Mouse (Mus musculus): ENCODE measurements at regions not wholly inside any gene's neighbourhood (a gene's known extent, or its start where the extent isn't known, plus 50 kb on each side); places are given as distances from the start of the nearest gene placed in this dataset.

DNA sequence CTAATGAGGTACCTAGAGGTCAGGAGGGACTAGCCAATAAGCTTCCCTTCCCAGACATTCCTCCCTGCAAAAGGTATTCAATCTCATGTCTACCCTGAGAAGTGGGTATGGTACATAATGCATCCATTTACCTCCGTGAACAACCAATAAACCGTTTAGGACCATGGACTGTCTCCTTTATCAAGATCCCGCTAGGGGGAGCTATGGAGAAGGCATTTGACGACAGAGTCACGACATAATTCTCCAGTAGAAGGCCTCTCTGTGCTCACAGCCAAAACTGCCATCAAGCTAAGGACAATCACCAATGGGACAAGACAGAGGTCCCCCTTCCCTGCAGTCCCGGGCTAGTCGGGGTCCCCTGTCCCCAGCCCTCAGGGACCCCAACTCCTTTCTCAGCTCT lies 273.5 kb upstream of the Mon1b start:
- no peak for DNase-seq
- TF ChIP-seq POLR2A (IDR thresholded peaks at IDR 0.05; ENCODE audit: borderline replicate concordance, extremely low read depth, low read depth, low read length) (no peak), CTCF (IDR thresholded peaks at IDR 0.05; ENCODE audit: insufficient read depth, low read length) (no peak)
- 55% methylated on average over 7 of the region's 7 CpGs for WGBS
- Histone ChIP-seq H3K4me3 (replicated peaks; ENCODE audit: extremely low read depth, low read depth, low read length) (no peak overlapping the region), H3K4me1 (ENCODE audit: control insufficient read depth, insufficient read depth, low read length) (no peaks in the 10 kb centered on the region)

GRCm38 (mm10) chr8:113364181-113364580 lies 271.2 kb upstream of the Mon1b start:
- WGBS = 94% methylated on average over 13 of the region's 13 CpGs
- Histone ChIP-seq H3K4me3 (replicated peaks; ENCODE audit: extremely low read depth, low read depth, low read length) (no peak overlapping the region), H3K4me1 (ENCODE audit: control insufficient read depth, insufficient read depth, low read length) (no peaks in the 10 kb centered on the region)
- TF ChIP-seq POLR2A (IDR thresholded peaks at IDR 0.05; ENCODE audit: borderline replicate concordance, extremely low read depth, low read depth, low read length) (no peak), CTCF (IDR thresholded peaks at IDR 0.05; ENCODE audit: insufficient read depth, low read length) (no peak)
- no peak for DNase-seq

- Histone ChIP-seq H3K4me1 (ENCODE audit: control insufficient read depth, insufficient read depth, low read length) (no peaks in the 10 kb centered on the region), H3K4me3 (replicated peaks; ENCODE audit: extremely low read depth, low read depth, low read length) (no peak overlapping the region)
- TF ChIP-seq CTCF (IDR thresholded peaks at IDR 0.05; ENCODE audit: insufficient read depth, low read length) = no peak
- no peak for TF ChIP-seq POLR2A (IDR thresholded peaks at IDR 0.05; ENCODE audit: borderline replicate concordance, extremely low read depth, low read depth, low read length)
- no peak for DNase-seq
- 26% methylated on average over 3 of the region's 3 CpGs for WGBS
Measured at GRCm38 (mm10) chr8:113383517-113383916, 251.9 kb upstream of the Mon1b start.

- Histone ChIP-seq H3K4me1 (ENCODE audit: control insufficient read depth, insufficient read depth, low read length) (no peaks in the 10 kb centered on the region), H3K4me3 (replicated peaks; ENCODE audit: extremely low read depth, low read depth, low read length) (no peak overlapping the region)
- WGBS = 19% methylated on average over 4 of the region's 4 CpGs
- TF ChIP-seq CTCF (IDR thresholded peaks at IDR 0.05; ENCODE audit: insufficient read depth, low read length) = no peak
- peak; percentile 5 for DNase-seq
Measured at GRCm38 (mm10) chr8:113383974-113384373, 251.4 kb upstream of the Mon1b start.

DNA sequence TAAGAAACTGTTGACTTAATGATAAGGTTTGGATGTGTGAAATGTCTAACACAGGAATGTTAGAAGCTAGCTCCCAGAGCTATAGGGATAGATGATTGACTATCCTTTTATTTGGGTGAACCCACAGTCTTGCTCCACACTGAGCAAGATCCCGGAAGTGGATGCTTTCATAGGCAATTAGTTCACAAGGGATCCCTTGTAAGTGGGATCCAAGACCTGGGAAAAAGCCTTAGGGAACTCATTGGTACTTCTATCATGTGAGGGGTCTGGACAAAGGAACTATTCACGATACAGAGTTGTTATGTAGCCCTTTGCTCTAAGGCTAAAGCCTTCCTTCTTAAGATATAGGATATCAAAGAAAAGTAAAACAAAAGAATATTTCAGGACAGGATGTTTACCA lies 245.9 kb upstream of the Mon1b start:
- WGBS = 41% methylated on average over 2 of the region's 2 CpGs
- no peak for DNase-seq
- Histone ChIP-seq H3K4me3 (replicated peaks; ENCODE audit: extremely low read depth, low read depth, low read length) (no peak overlapping the region), H3K4me1 (ENCODE audit: control insufficient read depth, insufficient read depth, low read length) (no peaks in the 10 kb centered on the region)
- TF ChIP-seq POLR2A (IDR thresholded peaks at IDR 0.05; ENCODE audit: borderline replicate concordance, extremely low read depth, low read depth, low read length) (no peak), CTCF (IDR thresholded peaks at IDR 0.05; ENCODE audit: insufficient read depth, low read length) (no peak)

DNA sequence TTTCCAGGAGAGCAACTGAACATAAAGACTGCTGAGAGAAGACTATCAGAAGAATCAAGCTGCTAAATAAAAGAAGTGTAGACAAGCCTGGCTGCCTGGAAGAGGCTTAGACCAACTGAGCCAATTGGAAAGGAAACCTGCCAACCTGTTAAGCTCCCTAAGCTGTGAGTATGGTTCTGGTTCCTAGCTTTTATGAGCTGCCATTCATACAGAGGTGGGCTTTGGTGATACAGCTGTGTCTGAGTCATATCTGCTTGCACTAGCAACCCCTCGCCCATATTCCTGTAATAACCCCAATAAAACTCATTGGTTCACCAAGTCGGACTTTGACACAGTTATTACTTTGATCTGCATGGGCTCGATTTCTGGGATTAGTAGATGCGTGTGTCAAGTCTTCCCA lies 245.3 kb upstream of the Mon1b start:
- TF ChIP-seq CTCF (IDR thresholded peaks at IDR 0.05; ENCODE audit: insufficient read depth, low read length) = no peak
- no peak for TF ChIP-seq POLR2A (IDR thresholded peaks at IDR 0.05; ENCODE audit: borderline replicate concordance, extremely low read depth, low read depth, low read length)
- DNase-seq = no peak
- 54% methylated on average over 4 of the region's 4 CpGs for WGBS
- H3K4me1 ChIP-seq (ENCODE audit: control insufficient read depth, insufficient read depth, low read length) = no peaks in the 10 kb centered on the region
- no peak overlapping the region for H3K4me3 ChIP-seq (replicated peaks; ENCODE audit: extremely low read depth, low read depth, low read length)

DNA sequence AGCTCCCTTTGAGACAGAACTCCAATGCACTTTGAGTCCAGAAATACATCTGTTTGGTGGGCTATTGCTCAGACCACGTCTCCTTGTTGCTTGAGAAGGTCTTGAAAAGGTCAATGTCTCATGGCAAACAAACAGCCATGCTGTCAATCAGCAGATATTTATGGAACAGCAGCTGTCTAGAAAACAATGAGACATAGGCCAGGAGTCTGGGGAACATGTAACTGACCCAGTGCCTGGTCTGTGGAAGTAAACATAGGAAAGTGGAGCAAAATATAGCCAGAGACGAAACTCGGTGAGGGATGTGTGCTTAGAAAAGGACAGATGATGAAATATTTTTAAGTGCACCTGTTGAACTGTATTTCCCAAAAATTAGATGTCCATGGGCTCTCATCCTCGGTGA lies 241.1 kb upstream of the Mon1b start:
- no peak for DNase-seq
- no peaks in the 10 kb centered on the region for H3K4me1 ChIP-seq (ENCODE audit: control insufficient read depth, insufficient read depth, low read length)
- no peak for TF ChIP-seq POLR2A (IDR thresholded peaks at IDR 0.05; ENCODE audit: borderline replicate concordance, extremely low read depth, low read depth, low read length)
- no peak overlapping the region for H3K4me3 ChIP-seq (replicated peaks; ENCODE audit: extremely low read depth, low read depth, low read length)
- 56% methylated on average over 4 of the region's 4 CpGs for WGBS

DNA sequence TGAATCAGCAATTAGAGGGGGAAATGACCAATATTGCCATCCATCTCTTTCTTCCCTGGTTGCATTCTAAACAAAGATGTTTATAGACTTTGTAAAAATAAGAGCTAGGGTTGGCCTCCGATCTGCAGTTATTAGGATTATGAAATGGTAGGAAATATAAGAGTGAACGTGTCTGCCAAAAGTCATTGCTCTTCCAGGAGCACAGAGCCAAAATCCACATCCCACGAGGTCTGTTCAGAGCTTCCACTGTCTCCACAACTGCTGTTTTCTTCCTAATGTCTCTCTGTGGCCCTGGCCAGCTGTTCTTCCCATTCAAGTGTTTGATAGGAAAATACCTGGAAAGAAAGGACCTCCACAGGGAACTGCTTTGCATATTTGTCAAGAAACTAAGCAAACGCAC lies 230.2 kb upstream of the Mon1b start:
- no peak for TF ChIP-seq CTCF (IDR thresholded peaks at IDR 0.05; ENCODE audit: insufficient read depth, low read length)
- no peak for TF ChIP-seq POLR2A (IDR thresholded peaks at IDR 0.05; ENCODE audit: borderline replicate concordance, extremely low read depth, low read depth, low read length)
- H3K4me1 ChIP-seq (ENCODE audit: control insufficient read depth, insufficient read depth, low read length) = no peaks in the 10 kb centered on the region
- no peak for DNase-seq
- H3K4me3 ChIP-seq (replicated peaks; ENCODE audit: extremely low read depth, low read depth, low read length) = no peak overlapping the region
- WGBS = 49% methylated on average over 4 of the region's 4 CpGs

DNA sequence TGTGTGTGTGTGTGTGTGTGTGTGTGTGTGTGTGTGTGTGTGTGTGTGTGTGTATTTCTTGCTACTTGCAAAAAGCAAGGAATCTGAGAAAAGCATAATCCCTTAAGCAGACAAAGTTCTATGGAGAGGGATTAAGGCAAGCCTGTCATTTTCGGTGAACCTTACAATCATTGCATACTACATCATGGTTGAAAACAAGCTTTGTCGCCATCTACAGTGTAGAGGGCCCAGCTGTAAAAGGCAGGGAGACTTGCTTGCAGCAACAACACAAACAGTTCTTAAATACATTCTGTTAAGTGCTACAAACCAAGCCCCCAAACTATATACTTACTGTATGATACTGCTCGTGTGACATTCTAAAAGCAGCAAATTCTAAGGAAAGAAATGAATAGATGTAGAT lies 216.0 kb upstream of the Mon1b start:
- TF ChIP-seq POLR2A (IDR thresholded peaks at IDR 0.05; ENCODE audit: borderline replicate concordance, extremely low read depth, low read depth, low read length) (no peak), CTCF (IDR thresholded peaks at IDR 0.05; ENCODE audit: insufficient read depth, low read length) (no peak)

DNA sequence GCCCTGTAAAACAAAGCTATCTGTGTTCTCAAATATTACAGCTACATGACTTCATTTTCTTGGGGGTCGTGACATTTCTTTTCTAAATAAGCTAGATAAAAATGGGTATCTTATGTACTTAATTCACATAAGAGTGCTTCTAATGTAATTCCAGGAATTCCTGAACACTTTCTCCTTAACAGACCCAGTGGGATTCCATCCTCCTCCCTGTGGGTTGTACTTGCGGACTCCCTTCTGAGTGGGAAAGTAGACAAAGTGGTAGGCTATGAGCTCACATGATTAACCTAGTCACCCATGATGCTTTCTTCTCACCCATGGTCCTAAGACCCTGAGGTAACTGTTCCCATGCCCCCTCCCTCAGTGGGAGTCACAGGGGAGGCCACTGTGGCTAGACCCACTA lies 212.7 kb upstream of the Mon1b start:
- Histone ChIP-seq H3K4me1 (ENCODE audit: control insufficient read depth, insufficient read depth, low read length) (no peaks in the 10 kb centered on the region), H3K4me3 (replicated peaks; ENCODE audit: extremely low read depth, low read depth, low read length) (no peak overlapping the region)
- DNase-seq = no peak
- TF ChIP-seq POLR2A (IDR thresholded peaks at IDR 0.05; ENCODE audit: borderline replicate concordance, extremely low read depth, low read depth, low read length) = no peak
- TF ChIP-seq CTCF (IDR thresholded peaks at IDR 0.05; ENCODE audit: insufficient read depth, low read length) = no peak
- 67% methylated on average over 2 of the region's 2 CpGs for WGBS

More for the DNA sequence above, 216.0 kb upstream of the Mon1b start:
- Histone ChIP-seq H3K4me1 (ENCODE audit: control insufficient read depth, insufficient read depth, low read length) (no peaks in the 10 kb centered on the region), H3K4me3 (replicated peaks; ENCODE audit: extremely low read depth, low read depth, low read length) (no peak overlapping the region)
- WGBS = 83% methylated on average over 3 of the region's 3 CpGs
- DNase-seq = no peak

DNA sequence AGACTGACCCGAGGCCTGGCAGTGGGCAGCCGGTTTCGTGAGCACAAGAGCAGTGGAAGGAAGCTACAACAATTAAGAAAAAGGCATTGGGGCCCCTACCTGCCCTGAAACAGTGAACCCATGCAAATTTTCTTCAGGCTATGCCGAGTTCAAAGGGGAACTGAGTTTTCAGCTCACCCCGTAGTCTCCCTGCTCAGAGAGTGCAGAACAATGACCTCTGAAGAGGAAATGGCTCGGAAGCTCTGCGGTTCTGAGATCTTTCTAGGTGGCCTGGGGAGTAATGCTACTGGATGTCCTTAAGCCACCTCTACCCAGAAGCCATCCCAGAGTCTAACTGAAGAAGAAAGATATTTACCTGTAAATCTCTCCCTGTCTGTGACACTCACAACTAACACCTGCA lies 196.3 kb upstream of the Mon1b start:
- WGBS = 39% methylated on average over 7 of the region's 7 CpGs
- TF ChIP-seq POLR2A (IDR thresholded peaks at IDR 0.05; ENCODE audit: borderline replicate concordance, extremely low read depth, low read depth, low read length) (no peak), CTCF (IDR thresholded peaks at IDR 0.05; ENCODE audit: insufficient read depth, low read length) (no peak)
- no peak for DNase-seq
- Histone ChIP-seq H3K4me3 (replicated peaks; ENCODE audit: extremely low read depth, low read depth, low read length) (no peak overlapping the region), H3K4me1 (ENCODE audit: control insufficient read depth, insufficient read depth, low read length) (no peaks in the 10 kb centered on the region)
